Mouse (Mus musculus): Measurements from ENCODE around the gene Cxcl12. TPM values are rescaled to one million over a fixed set of nuclear protein-coding genes. Genes with fewer than 3 reads are reported as not detected.

Cxcl12 gene
- polyA plus RNA-seq, 1 experiment from 2014 or later: 63.6 TPM

DNA sequence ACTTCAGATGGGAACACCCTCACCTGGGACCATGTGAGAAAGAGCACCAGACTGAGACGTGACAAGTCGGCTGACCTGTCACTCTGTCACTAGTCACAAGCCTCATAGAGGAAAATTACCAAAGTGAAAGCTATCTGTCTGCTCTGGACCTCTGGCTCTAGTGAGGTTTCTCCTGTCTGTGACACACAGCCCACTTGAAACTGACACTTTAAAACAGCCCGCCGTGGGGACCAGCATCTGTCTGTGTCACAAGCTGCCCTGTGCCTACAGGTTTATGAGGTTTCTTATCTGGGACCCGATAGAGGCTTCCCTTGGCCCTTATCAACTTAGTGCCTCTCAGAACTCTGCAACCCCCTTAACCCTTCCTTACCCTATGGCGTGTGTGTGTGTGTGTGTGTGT, 41.8 kb downstream of the Cxcl12 start:
- no peaks in the 10 kb centered on the region for H3K36me3 ChIP-seq
- H3K4me1 ChIP-seq (replicated peaks): no peaks in the 10 kb centered on the region
- no peak for DNase-seq (ENCODE audit: low spot score)
- no peak overlapping the region for H3K4me3 ChIP-seq
- no peaks in the 10 kb centered on the region for H3K27me3 ChIP-seq (ENCODE audit: insufficient read depth, poor library complexity, severe bottlenecking)
- no peaks in the 10 kb centered on the region for H3K9me3 ChIP-seq
- WGBS: 82% methylated on average over 6 of the region's 6 CpGs
- H3K27ac ChIP-seq: no peak overlapping the region

GRCm38 (mm10) chr6:117210536-117210935, 42.2 kb downstream of the Cxcl12 start:
- no peaks in the 10 kb centered on the region for H3K36me3 ChIP-seq
- WGBS: 73% methylated on average over 6 of the region's 6 CpGs
- H3K4me1 ChIP-seq (replicated peaks): no peaks in the 10 kb centered on the region
- H3K27ac ChIP-seq: no peak overlapping the region
- no peak overlapping the region for H3K4me3 ChIP-seq
- H3K9me3 ChIP-seq: no peaks in the 10 kb centered on the region
- H3K27me3 ChIP-seq (ENCODE audit: insufficient read depth, poor library complexity, severe bottlenecking): no peaks in the 10 kb centered on the region
- no peak for DNase-seq (ENCODE audit: low spot score)

- peaks cover 6% of the 10 kb centered on the region; the same call in 1 of the 2 replicates for H3K4me1 ChIP-seq (replicated peaks)
- no peaks in the 10 kb centered on the region for H3K36me3 ChIP-seq
- DNase-seq (ENCODE audit: low spot score): no peak
- no peaks in the 10 kb centered on the region for H3K9me3 ChIP-seq
- WGBS: 84% methylated on average over 5 of the region's 5 CpGs
- H3K4me3 ChIP-seq: no peak overlapping the region
- H3K27me3 ChIP-seq (ENCODE audit: insufficient read depth, poor library complexity, severe bottlenecking): no peaks in the 10 kb centered on the region
- no peak overlapping the region for H3K27ac ChIP-seq
Measured at GRCm38 (mm10) chr6:117214506-117214905, 46.2 kb downstream of the Cxcl12 start.

DNA sequence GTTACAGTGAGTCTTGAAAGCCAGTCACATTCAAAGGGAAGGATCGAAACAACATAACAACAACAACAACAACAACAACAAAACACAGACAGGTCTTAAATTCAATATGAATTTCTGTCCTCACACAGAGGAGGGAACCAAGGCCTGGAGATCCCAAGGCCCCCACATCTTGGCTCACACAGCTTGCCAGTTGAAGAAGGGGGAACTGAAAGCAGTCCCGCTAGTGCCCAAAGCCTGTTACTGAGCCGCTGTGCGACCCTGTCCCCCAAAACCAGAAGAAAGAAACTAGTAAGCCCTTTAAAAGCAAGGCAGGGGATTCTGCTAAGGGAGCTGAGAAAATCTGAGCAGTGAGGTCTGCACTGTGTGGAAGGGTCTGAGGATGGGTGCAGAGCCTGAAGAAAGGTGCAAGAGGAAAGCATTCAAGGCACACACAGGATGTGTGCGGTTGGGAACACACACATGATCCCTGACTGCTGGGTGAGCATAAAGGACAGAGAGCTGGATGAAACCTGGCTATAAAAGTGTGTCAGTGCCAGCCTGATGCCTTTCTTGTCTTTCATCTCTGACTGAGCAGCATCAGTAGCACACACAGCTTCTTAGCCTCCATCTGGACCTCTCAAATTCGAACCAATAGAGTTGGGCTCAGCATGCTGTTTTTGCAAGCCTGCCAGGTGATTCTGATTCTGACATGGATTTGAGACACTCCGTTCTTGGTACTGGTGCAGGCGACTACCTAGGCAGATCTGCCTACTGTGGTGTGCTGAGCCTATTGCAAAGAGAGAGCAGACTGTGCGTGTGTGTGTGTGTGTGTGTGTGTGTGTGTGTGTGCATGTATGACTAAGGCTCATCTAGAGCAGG, 50.3 kb downstream of the Cxcl12 start:
- H3K4me1 ChIP-seq (replicated peaks): peaks cover 20% of the 10 kb centered on the region
- no peak overlapping the region for H3K4me3 ChIP-seq
- no peak for DNase-seq (ENCODE audit: low spot score)
- H3K9me3 ChIP-seq: no peaks in the 10 kb centered on the region
- no peaks in the 10 kb centered on the region for H3K36me3 ChIP-seq
- 86% methylated on average over 9 of the region's 9 CpGs for WGBS
- H3K27ac ChIP-seq: 0 out of 2 replicates have a peak overlapping the region, but pooled peaks have one; percentile 18
- no peaks in the 10 kb centered on the region for H3K27me3 ChIP-seq (ENCODE audit: insufficient read depth, poor library complexity, severe bottlenecking)

DNA sequence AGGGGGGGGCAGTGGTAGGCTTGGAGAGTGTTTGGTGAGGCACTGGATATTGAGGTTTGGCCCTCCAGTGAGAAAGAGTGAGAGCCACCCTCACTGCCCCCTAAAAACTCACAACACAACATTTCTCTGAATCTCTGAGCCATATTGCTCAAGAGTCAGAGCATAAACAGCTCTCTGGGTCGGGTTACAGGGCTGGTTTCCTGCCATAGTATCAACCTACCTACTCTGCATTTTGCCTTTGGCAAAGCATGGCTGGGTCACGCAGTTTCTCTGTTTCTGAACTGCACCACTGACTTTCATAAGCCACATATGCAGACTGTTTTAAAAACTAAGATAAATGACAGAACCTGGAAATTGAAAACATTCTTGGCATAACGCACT, 51.0 kb downstream of the Cxcl12 start:
- Histone ChIP-seq H3K27ac (no peak overlapping the region), H3K9me3 (no peaks in the 10 kb centered on the region), H3K36me3 (no peaks in the 10 kb centered on the region), H3K4me1 (replicated peaks) (peaks cover 20% of the 10 kb centered on the region), H3K27me3 (ENCODE audit: insufficient read depth, poor library complexity, severe bottlenecking) (no peaks in the 10 kb centered on the region), H3K4me3 (no peak overlapping the region)
- no peak for DNase-seq (ENCODE audit: low spot score)
- 62% methylated on average over 3 of the region's 3 CpGs for WGBS

DNA sequence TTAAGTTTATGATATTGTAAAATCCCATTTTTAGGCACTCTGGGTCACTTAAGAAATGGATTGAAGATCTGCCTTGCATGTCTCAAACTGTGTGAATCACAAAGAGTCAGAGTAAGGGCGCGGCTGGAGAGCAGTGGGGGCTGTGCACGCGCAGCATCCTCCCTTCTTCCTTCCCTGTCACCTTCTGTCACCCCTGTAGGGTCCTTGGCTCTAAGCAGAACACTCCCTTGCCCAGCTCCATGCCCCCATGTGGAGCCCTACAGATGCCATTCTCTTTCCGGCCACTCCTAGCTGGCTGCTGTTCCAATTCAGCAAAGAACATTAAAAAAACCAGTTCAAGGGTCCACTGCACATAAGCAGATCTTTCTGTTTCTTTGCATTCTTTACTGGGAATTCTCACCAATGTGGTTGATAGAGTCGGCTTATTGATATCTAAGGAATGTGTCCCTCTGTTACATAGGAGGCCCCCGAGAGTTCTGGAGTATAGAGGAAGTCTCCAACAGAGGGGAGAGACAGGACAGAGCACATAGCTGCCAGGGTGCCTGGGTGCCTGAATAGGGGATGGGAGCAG, 51.7 kb downstream of the Cxcl12 start:
- H3K9me3 ChIP-seq: no peaks in the 10 kb centered on the region
- H3K27me3 ChIP-seq (ENCODE audit: insufficient read depth, poor library complexity, severe bottlenecking): no peaks in the 10 kb centered on the region
- H3K4me3 ChIP-seq: no peak overlapping the region
- peaks cover 20% of the 10 kb centered on the region for H3K4me1 ChIP-seq (replicated peaks)
- 0 out of 2 replicates have a peak overlapping the region, but pooled peaks have one; percentile 1 for H3K27ac ChIP-seq
- WGBS: 78% methylated on average over 7 of the region's 7 CpGs
- no peak for DNase-seq (ENCODE audit: low spot score)
- no peaks in the 10 kb centered on the region for H3K36me3 ChIP-seq

GRCm38 (mm10) chr6:117220831-117221345, 52.6 kb downstream of the Cxcl12 start:
- WGBS: 55% methylated on average over 11 of the region's 11 CpGs
- DNase-seq (ENCODE audit: low spot score): peak; percentile 38
- Histone ChIP-seq H3K36me3 (no peaks in the 10 kb centered on the region), H3K27me3 (ENCODE audit: insufficient read depth, poor library complexity, severe bottlenecking) (no peaks in the 10 kb centered on the region), H3K4me1 (replicated peaks) (peaks cover 20% of the 10 kb centered on the region), H3K27ac (no peak overlapping the region), H3K9me3 (no peaks in the 10 kb centered on the region), H3K4me3 (no peak overlapping the region)
